Mouse (Mus musculus) testis, adult 2 months (tissue): ENCODE data around the gene Rnf4. TPM values are rescaled to one million over a fixed set of nuclear protein-coding genes. Genes with fewer than 3 reads are reported as not detected.

Source experiments
- H3K27ac ChIP-seq: fragments of 200-500 bp; 2 replicates; pipeline ENCODE4 v1.5.1; 2012; ENCODE audit warnings: low read depth, low read length; ENCODE audit not compliant: control insufficient read depth, insufficient read depth
- H3K27me3 ChIP-seq: fragments of 200-500 bp; 2 replicates; pipeline ENCODE4 v1.6.1; 2012; ENCODE audit warnings: mild to moderate bottlenecking, low read length, moderate library complexity; ENCODE audit not compliant: control insufficient read depth, insufficient read depth
- H3K36me3 ChIP-seq: fragments of 200-500 bp; 2 replicates; pipeline ENCODE4 v1.6.1; 2012; ENCODE audit warnings: mild to moderate bottlenecking, low read length; ENCODE audit not compliant: control insufficient read depth, insufficient read depth
- H3K4me1 ChIP-seq: fragments of 200-500 bp; 2 replicates; pipeline ENCODE4 v1.6.1; 2012; ENCODE audit warnings: low read length; ENCODE audit not compliant: control insufficient read depth, insufficient read depth
- H3K4me3 ChIP-seq: fragments of 200-500 bp; 2 replicates; pipeline ENCODE4 v1.5.1; 2012; ENCODE audit warnings: low read depth, mild to moderate bottlenecking, low read length, moderate library complexity, mixed read lengths; ENCODE audit not compliant: control insufficient read depth
- CTCF ChIP-seq: fragments of 200-500 bp; IDR thresholded peaks from 2 replicates; pipeline ENCODE4 v1.5.1; 2012; ENCODE audit warnings: low read depth, mild to moderate bottlenecking, inconsistent platforms, low read length, moderate library complexity; ENCODE audit not compliant: control insufficient read depth, insufficient read depth, insufficient replicate concordance
- POLR2A ChIP-seq: fragments of 200-500 bp; IDR thresholded peaks from 2 replicates; pipeline ENCODE4 v1.6.1; 2012; ENCODE audit warnings: low read depth, mild to moderate bottlenecking, inconsistent platforms, low read length, moderate library complexity; ENCODE audit not compliant: control insufficient read depth
- polyA plus RNA-seq: library from polyadenylated mRNA; depleted of rRNA; stranded (reverse); fragments of >200 nt; gene quantifications from 2 replicates; pipeline ENCODE4 v1.2.3, GENCODE M21; 2012; rRNA removed

The Rnf4 gene
- 82.2 and 102 TPM in 2 replicates for polyA plus RNA-seq

- TF ChIP-seq POLR2A (peak; percentile 98), CTCF (no peak)
- Histone ChIP-seq H3K36me3 (no peaks in the 10 kb centered on the region), H3K27me3 (no peaks in the 10 kb centered on the region), H3K27ac (peak within 1 kb of the TSS; percentile 97), H3K4me3 (peak within 1 kb of the TSS; percentile 93), H3K4me1 (peaks cover 6% of the 10 kb centered on the region)
Measured at GRCm38 (mm10) chr5:34336097-34336774, at the start of gene Rnf4. Rnf4 (plus strand) TSS chr5:34336289.

GRCm38 (mm10) chr5:34286516-34286915 is 49.6 kb upstream of the Rnf4 start:
- Histone ChIP-seq H3K36me3 (no peaks in the 10 kb centered on the region; the same call in 1 of the 2 replicates), H3K4me3 (peak overlapping the region; percentile 87), H3K27me3 (no peaks in the 10 kb centered on the region)

DNA sequence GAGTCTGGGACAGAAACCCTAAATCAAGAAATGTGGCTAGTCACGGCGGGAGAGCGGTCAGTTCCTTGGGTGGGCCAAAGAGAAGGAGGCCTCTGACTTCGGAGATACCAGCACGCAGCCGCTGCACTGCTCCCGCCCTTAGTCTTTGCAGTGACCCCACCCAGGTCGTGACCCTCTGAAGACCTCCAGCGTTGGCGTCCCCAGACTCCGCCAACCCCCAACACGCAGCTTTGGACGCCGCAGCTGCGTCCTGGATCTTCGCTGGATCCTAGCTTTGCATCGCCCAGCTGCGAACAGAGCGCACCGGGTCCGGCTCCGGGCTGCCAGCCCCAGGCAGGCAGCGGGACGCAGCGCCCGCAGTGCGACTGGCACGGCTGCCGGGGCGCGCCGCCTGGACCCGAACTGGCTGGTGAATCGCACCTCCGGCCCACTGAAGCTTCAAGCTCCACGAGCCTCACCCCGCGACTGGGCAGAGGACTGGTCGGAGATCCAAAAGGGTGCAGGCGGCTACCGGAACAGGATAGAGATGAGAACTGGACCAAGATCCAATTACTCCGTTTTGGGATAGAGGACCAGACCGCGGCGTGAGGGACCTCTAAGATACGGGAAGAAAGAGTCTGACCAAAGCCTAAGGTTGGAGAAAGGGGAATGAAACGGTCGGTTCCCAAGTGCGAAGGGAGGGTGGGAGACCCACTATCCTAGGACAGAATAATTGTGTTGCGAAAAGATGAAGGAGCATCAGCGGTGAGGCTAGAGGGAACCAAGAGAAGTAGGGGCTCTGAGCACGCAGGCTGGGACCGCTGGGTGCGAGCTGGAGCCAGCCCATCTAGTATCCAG is 48.9 kb upstream of the Rnf4 start:
- H3K27ac ChIP-seq, result no peak overlapping the region
- peaks cover 14% of the 10 kb centered on the region for H3K4me1 ChIP-seq
- H3K27me3 ChIP-seq, result no peaks in the 10 kb centered on the region
- no peak for TF ChIP-seq CTCF
- TF ChIP-seq POLR2A, result no peak
- H3K36me3 ChIP-seq, result no peaks in the 10 kb centered on the region; the same call in 1 of the 2 replicates
- H3K4me3 ChIP-seq, result peak overlapping the region; percentile 87

More at GRCm38 (mm10) chr5:34286516-34286915, 49.6 kb upstream of the Rnf4 start:
- Histone ChIP-seq H3K27ac (no peak overlapping the region), H3K4me1 (peaks cover 14% of the 10 kb centered on the region)
- no peak for TF ChIP-seq POLR2A
- TF ChIP-seq CTCF, result no peak

DNA sequence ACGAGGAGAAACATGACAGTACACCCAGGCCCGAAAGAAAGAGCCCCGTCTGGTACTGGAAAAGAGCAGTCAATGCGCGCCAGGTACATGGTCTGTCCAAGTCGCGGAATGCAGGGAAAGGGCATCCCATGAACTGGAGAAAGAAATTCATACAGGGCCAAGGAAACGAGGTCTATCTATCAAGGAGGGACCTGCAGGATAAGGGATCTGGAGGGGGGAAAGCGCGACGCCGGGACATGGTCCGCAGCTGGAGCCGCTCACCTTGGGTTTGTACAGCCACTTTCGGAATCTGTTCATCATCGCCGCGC is 48.3 kb upstream of the Rnf4 start:
- TF ChIP-seq CTCF (no peak), POLR2A (no peak)
- Histone ChIP-seq H3K36me3 (no peaks in the 10 kb centered on the region; the same call in 1 of the 2 replicates), H3K4me3 (peak overlapping the region; percentile 87), H3K27me3 (no peaks in the 10 kb centered on the region), H3K27ac (no peak overlapping the region), H3K4me1 (peaks cover 14% of the 10 kb centered on the region)

- Histone ChIP-seq H3K27me3 (no peaks in the 10 kb centered on the region), H3K4me3 (peak within 1 kb of the TSS; percentile 87), H3K36me3 (no peaks in the 10 kb centered on the region; the same call in 1 of the 2 replicates), H3K4me1 (peaks cover 14% of the 10 kb centered on the region), H3K27ac (peak within 1 kb of the TSS; percentile 77)
- TF ChIP-seq POLR2A, result peak; percentile 77
- no peak for TF ChIP-seq CTCF
Measured at GRCm38 (mm10) chr5:34288154-34288716, 47.9 kb upstream of the Rnf4 start, which contains the start of the genes Zfyve28 and Cfap99. Zfyve28 (minus strand) TSS chr5:34288449. Cfap99 (plus strand) TSS chr5:34288600.

DNA sequence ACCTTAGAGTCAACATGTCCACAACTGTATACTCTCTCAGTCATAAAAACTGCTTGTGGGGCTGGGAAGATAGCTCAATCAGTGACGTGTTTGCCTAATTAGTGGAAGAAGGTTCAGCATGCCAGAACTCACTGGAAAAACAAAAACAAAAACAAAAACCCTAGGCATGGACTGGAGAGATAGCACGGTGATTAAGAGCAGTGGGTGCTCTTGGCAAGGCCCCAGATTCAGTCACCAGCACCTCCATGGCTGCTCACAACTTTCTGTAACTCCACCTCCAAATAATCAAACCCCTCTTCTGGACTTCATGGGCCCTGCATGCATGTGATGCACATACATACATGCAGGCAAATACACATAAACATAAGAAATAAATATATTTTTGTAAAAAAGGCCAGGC is 46.8 kb upstream of the Rnf4 start:
- Histone ChIP-seq H3K27ac (no peak overlapping the region), H3K36me3 (no peaks in the 10 kb centered on the region; the same call in none of the 2 replicates), H3K4me1 (peaks cover 14% of the 10 kb centered on the region), H3K27me3 (no peaks in the 10 kb centered on the region), H3K4me3 (peak overlapping the region; percentile 75)
- TF ChIP-seq POLR2A, result no peak
- TF ChIP-seq CTCF, result no peak

DNA sequence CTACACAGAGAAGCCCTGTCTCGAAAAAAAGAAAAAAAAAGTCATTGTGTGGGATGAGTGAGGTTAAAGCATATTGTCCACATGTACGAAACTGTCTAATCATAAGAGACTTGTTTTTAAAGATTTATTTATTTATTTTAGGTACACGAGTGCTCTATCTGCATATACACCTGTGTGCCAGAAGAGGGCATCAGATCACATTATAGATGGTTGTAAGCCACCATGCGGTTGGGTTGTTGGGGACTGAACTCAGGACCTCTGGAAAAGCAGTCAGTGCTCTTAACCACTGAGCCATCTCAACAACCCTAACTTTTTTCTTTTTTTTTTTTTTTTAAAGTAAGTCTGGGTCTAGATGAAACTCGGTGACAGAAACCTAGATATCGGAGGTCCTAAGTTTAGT is 42.7 kb upstream of the Rnf4 start:
- Histone ChIP-seq H3K36me3 (no peaks in the 10 kb centered on the region; the same call in none of the 2 replicates), H3K4me1 (no peaks in the 10 kb centered on the region), H3K4me3 (no peak overlapping the region), H3K27me3 (no peaks in the 10 kb centered on the region), H3K27ac (no peak overlapping the region)
- no peak for TF ChIP-seq POLR2A
- no peak for TF ChIP-seq CTCF
